Mouse (Mus musculus): ENCODE data around the gene Rpl34.

Rpl34 gene

DNA sequence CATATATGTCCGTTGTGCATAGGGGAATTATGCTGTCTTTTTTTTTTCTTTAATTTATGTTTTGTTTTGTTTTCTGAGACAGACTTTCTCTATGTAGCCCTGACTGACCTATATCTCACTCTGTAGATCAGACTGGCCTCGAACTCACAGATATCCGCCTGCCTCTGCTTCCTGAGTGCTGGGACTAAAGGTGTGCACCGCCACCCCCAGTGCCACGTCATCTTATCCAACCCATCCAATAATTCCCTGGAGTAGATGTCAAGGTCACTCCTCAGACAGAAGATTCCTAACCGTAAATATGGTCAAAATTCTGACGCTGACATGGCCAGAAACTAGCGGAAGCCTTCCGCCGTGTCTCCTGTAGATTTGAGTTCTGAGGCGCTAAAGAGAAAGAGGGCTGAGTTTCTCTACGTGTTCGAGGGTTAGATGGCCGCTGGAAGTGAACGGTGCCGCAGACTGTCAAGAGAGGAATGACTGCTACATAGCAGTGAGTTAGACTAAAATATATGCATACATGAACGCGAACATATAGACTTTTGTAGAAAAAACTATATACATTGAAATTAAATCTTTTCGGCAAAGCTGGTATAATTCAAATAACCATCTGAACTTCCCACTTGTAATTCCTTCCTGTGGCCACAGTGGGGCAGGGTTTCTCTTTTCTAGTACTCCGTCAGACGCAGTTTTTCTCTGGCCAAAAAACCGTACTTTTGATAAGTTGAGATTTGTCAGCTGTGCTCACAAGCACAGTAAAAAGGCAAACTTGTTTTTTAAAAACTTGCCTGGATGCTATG, 15.2 kb downstream of the Rpl34 start:
- in situ Hi-C loops (cut with MboI, MseI) = loop anchor here (25.0 kb wide), 2 partner anchors 847 to 878 kb away; partner anchors contain the start of genes Cfi (in 1 of the 2), Gar1 (in 1 of the 2) and Papss1 (in 1 of the 2)

DNA sequence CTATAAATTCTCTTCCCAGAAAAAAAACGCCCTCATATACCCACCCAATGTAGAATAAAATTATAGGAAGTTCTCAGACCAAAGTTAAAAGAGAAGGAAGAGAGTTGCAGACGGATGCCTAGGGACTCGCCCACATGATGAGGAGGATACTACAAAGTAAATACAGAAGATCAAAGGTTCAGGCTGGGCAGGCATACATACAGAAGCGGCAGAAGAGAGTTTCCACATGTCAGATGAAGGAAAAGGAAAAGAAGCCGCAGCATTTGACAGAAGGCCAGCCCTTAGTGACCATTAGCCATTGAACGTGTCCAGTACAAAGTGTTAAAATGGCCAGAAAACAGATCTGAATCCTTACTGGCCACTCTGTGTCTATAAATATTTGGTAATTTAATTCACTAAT, 17.3 kb downstream of the Rpl34 start:
- in situ Hi-C loops (cut with MboI, MseI) = loop anchor here (25.0 kb wide), 2 partner anchors 849 to 876 kb away; partner anchors contain the start of genes Cfi (in 1 of the 2), Gar1 (in 1 of the 2) and Papss1 (in 1 of the 2)

DNA sequence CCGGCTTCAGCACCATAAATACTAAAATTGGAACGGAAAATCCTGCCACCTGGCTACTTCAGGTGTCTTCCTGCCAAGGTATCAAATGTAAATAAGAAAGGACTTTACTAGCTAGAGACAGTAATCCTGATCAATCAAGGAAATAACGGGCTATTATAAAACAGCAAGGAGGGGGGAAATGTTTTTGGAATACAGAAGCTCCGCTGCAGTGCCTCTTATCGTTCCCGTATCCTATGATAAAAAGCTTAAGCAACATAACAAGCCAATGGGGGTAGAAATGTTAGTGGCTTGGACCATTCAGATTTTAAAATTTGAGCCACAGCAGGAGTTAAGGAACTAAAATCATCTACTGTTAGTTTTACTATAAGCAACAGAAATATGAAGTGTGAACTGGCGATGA, 20.1 kb downstream of the Rpl34 start:
- in situ Hi-C loops (cut with MboI, MseI) = loop anchor here (25.0 kb wide), 2 partner anchors 852 to 873 kb away; partner anchors contain the start of genes Cfi (in 1 of the 2), Gar1 (in 1 of the 2) and Papss1 (in 1 of the 2)

DNA sequence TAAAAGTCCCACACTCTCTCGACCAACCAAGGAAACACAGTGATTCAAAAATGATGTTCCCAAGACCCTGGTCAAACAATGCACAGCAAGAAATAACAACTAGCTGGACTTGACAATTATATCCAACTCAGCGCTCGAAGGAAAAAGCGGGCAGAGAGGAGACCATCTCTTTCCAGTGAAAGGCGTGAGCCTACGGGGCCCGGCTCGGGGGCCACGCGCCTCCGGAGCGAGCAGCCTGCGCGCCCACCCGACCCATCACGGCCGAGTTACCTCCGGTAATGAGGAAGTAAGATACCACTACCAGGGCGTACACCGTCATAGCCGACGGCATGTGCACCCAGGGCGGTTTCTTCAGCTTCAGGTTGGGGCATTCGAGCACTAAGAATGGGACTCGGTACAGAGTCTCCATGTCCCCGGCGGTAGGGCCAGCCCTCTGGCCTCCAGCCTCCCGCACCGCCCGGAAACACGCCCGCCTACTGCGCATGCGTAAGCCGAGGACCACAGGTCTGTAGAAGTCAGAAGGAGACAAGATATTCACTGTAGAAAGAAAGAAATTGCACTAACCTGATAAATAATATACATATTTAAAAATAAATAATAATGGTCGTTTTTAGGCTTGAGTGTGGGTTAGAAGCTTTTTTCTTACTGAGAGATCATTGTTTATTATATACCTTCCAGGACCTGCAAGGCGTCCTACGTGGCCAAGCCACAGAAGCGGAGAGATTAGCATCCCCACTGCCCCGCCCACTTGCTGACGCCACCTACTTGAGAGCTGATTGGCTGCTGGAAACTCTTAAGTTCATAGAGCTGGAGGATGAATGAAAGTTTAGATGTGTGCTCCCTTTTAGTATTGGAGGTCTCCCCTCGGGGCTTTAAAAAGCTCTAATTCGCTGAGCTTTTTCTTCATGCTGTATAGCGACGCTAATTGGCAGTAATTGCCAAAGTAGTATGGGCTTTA, 21.0 kb downstream of the Rpl34 start, which contains the start of gene Ostc:
Gene Ostc, minus strand, starts transcription at position 478 of the 958 bp plus-strand sequence.
- in situ Hi-C loops (cut with MboI, MseI) = loop anchor here (25.0 kb wide), 2 partner anchors 853 to 872 kb away; partner anchors contain the start of genes Cfi (in 1 of the 2), Gar1 (in 1 of the 2) and Papss1 (in 1 of the 2)

DNA sequence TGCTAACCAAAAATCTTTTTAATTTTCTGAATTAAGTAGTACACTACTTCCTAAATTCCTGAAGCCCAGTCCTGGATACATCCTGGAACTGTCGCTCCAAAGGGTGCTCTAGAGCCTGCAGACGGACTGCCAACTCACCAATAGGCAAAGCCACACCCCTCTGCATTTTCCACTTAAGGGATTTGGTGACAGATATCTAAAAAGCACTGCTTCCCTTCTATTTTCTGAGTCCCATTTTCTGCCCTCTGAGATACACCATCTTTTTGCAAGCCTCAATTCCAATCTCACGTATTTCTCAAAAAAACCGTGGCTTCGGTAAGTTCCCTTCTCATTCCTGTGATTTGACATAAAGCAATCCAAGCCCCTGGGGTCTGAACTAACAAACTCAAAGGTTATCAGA, 21.7 kb downstream of the Rpl34 start:
- in situ Hi-C loops (cut with MboI, MseI) = loop anchor here (25.0 kb wide), 2 partner anchors 854 to 871 kb away; partner anchors contain the start of genes Cfi (in 1 of the 2), Gar1 (in 1 of the 2) and Papss1 (in 1 of the 2)

DNA sequence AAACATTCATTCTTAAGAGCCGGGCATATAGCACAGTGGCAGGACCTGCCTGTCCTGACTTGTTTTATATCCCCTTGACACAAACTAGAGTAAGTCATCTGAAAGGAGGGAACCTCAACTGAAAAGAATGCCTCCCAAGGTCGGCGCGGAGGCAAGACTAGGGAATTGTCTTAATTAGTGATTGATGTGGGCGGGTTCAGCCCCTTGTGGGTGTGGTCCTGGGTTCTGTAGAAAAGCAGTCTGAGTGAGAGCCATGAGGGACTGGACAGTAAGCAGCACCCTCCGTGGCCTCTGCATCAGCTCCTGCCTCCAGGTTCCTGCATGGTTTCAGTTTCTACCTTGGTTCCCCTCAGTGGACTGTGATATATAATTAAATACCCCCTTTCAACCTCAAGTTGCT, 27.9 kb downstream of the Rpl34 start:
- in situ Hi-C loops (cut with MboI, MseI) = loop anchor here (25.0 kb wide), 2 partner anchors 860 to 865 kb away; partner anchors contain the start of genes Cfi (in 1 of the 2), Gar1 (in 1 of the 2) and Papss1 (in 1 of the 2)

DNA sequence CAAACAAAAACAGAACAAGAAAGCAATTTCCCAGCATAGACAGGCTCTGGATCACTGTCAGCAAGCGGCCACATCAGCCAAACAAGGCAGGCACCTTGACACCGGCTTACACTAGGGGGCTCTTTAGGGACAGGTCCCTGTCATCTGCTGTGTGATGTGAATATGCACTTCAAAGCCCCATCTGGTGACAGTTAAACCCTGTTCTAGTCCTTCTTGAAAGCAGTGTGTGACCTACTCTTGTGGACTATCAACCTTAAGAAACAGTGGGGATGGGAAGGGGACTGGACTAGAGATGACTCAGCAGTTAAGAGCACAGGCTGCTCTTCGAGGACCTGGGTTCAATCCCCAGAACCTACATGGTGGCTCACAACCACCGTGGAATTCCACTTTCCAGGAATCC, 32.6 kb downstream of the Rpl34 start:
- in situ Hi-C loops (cut with MboI, MseI) = loop anchor here in 1 of 2 experiments (10.0 to 25.0 kb wide), 3 partner anchors 593 to 860 kb away; partner anchors contain the start of genes Casp6, Cfi and Gar1

DNA sequence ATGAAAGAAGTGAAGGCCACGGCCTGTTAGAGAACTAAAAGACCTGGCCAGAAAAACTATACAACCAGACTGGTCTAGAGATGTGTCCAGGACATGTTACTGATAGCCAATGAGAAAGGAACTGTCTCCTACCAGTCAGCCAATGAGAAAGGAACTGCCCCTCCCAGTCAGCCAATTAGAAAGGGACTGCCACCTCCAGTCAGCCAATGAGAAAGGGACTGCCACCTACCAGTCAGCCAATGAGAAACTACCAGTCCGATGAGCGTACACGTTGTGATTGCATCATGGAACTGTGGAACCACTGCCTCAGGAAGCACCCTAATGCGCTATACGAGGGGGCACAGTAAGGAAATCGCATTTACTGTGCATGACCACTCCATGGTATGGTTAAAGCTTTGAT, 35.5 kb downstream of the Rpl34 start:
- in situ Hi-C loops (cut with MboI, MseI) = loop anchor here in 1 of 2 experiments (10.0 to 25.0 kb wide), 3 partner anchors 590 to 857 kb away; partner anchors contain the start of genes Casp6, Cfi and Gar1

DNA sequence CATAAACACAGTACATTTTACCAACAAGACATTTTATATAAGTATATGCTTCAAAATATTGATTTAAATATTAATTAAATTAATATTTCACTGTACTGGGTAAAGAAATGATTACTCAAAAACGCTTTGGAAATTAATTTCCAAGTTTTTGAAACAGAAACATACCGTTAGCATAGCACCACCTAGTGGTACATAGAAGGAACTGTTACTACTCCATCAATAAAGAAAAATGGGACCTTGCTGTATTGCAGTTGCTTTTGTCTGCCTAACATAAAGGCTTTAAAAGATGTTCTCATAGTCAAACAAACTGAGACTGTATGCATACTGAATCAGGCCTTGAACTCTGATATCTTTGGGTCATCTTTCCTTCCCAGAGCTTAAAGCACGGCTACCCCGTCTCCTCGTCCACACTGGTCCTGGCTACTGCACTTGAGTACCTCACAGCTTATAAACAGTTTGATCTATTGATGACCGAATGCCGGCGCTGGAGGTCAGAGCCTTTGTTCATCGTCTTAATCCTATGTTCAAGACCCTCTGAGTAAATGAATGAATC, 36.1 kb downstream of the Rpl34 start:
- in situ Hi-C loops (cut with MboI, MseI) = loop anchor here in 1 of 2 experiments (10.0 to 25.0 kb wide), 3 partner anchors 589 to 857 kb away; partner anchors contain the start of genes Casp6, Cfi and Gar1

DNA sequence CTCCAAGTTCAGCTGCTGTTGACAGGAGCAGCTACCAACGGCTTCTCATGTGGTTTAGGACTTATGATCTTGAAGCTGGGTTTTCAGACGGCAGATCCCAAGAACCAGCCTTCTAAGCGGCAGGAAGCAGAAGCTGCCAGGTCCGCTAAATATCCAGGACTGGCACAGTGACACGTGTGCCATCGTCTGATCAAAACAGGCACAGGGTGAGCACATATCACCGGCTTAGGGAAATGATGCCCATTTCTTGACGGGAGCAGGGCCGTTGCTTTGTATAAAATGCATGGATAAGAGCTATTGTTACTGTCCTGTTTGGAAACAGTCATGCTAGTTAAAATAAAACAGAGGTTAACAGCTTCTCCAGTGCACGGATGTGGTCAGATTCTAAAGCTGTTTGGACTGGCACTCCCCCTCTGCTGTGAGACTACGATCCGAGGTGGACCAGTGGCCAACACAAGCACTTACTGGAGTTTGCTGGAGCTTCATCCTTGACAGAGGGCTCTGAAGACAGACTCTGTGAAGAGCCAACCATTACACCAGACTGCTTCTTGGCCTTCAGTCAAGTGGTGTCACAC, 38.5 kb downstream of the Rpl34 start:
- in situ Hi-C loops (cut with MboI, MseI) = loop anchor here in 1 of 2 experiments (10.0 to 25.0 kb wide), 3 partner anchors 587 to 854 kb away; partner anchors contain the start of genes Casp6, Cfi and Gar1

DNA sequence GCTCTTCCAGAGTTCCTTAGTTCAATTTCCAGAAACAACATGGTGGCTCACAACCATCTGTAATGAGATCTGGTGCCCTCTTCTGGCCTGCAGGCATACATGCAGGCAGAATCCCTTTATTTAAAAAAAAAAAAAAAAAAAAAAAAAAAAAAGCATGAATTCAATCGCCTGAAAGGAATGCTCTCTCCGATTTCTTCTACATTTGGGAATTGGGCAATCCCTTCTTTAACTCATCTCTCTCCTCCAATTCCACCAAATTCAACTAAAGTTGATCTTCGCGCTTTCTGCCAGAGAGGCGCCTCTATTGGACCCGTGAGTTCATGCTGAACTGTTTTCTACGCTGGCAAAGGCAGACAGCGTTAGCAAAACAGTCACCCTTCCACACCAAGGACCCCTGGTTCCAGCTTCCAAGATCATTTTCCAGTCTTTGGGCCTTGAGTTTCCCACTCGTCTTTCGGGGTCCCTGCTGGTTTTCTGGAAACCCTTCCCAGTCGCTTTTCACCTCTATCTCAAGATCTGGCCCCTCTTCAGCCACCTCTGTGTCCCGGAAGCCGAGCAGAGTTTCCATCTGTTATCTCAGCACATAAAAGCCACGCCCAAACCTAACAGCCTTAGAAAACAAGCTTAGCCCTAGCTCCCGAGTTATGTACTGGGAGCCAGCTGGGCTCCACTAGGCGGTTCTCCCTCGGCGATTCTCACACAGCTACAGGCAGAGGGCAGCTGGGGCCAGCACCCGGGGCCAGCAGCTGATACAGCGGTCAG, 39.2 kb downstream of the Rpl34 start:
- in situ Hi-C loops (cut with MboI, MseI) = loop anchor here in 1 of 2 experiments (10.0 to 25.0 kb wide), 3 partner anchors 586 to 854 kb away; partner anchors contain the start of genes Casp6, Cfi and Gar1

DNA sequence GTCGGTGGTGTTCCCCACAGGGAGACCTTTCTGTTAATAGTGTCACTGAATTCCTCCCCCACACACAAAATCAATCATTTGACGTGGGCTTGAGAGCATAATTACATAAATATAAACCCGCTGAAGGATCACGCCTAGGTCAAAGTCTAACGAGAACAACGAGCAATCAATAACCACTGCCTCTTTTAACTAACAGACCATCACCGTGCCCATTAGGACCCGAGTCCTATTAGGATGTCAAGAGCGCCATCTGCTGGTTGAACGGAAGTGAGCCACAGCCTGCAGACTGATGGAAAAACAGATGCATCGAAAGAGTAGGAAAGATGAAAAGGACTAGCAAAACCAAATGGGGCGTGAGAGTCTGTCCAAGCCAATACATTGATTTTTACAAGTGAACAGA, 40.6 kb downstream of the Rpl34 start:
- in situ Hi-C loops (cut with MboI, MseI) = loop anchor here (5.0 to 25.0 kb wide), 4 partner anchors 585 to 852 kb away; partner anchors contain the start of genes Casp6 (in 1 of the 2), Cfi (in 1 of the 2) and Gar1 (in 1 of the 2)

DNA sequence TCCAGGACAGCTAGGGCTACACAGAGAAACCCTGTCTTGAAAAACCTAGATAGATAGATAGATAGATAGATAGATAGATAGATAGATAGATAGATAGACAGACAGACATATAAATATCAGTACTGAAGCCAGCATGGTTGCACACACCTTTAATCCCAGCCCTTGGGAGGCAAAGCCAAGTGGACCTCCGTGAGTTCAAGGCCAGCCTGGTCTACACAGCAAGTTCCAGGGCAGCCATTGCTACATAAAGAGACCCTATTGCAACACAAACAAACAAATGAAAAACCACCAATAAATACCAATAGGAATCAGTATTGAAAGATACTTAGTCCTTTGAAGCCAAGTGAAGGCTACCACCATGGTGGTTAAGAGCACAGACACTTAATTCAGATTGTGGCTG, 43.1 kb downstream of the Rpl34 start:
- in situ Hi-C loops (cut with MboI, MseI) = loop anchor here (5.0 to 25.0 kb wide), 2 partner anchors 590 to 850 kb away; partner anchors contain the start of genes Cfi (in 1 of the 2) and Gar1 (in 1 of the 2)

DNA sequence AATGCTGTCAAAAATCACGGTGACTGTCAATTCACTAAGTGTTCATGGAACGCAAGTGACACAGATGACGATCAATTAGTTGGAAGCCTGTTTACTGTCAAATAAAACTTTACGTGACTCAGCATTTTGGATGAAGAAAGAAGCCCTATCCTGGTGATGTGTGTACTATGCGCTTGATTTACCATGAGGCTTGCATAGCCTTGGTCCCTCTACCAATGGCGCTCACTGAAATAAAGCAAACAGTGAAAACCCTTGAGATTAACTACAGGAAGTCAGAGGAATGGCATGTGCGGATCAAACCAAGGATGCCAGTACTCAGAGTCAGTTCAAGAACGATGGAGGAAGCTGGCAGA, 45.2 kb downstream of the Rpl34 start:
- in situ Hi-C loops (cut with MboI, MseI) = loop anchor here (5.0 to 25.0 kb wide), 2 partner anchors 588 to 848 kb away; partner anchors contain the start of genes Cfi (in 1 of the 2) and Gar1 (in 1 of the 2)

DNA sequence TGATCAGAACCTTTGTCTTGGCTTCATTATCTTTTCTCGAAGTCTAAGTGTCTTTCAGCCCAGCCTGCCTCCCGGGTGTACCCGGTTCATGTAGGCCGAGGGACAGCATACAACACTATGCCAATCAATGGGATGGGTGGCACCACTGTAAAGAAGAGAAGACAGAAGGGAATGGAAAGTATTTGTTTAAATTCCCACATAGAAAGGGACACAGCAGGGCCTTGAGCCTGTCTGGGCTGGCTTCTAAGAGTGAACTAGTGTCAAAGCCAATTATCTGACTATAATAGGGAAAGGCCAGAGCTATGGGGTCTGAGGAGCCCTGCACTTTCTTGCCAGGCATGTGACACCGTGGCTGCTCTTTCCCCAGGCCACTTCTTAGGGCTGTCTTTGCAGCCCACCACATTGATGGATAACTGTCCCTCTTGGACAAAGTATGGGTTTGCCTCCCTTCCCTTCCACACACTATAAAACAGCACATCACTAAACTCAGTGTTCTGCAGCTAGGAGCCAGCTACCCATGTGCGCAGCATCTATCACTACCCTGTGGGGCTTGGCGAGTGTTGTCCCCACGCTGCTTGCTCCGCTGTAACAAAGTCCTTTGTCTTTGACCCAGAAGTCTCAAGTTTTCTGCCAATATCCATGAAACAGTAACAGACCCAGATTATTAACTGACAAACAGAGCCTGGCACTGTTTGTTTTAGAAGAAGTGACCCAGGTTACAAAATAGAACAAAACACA, 45.8 kb downstream of the Rpl34 start:
- in situ Hi-C loops (cut with MboI, MseI) = loop anchor here (5.0 to 25.0 kb wide), 2 partner anchors 587 to 847 kb away; partner anchors contain the start of genes Cfi (in 1 of the 2) and Gar1 (in 1 of the 2)

DNA sequence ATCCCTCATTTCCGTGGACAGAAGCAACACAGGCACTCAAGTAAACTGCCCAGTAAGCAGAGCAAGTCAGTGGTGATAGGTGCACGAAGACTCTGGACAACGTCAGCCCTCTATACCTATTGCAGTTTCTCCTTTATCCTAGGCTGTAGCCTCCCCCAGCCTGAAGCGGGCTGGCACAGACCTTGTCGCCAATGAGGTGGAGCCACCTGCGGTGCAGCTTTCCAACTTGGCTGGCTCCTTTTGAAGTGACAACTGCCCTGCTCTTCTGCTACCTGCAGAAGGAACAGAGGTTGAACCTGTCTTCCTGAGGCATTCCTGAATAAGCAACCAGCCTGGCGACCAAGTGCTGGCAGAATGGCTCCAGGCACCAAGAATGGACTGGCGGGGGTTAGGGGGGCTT, 46.4 kb downstream of the Rpl34 start:
- in situ Hi-C loops (cut with MboI, MseI) = loop anchor here in 1 of 2 experiments (25.0 kb wide), 1 partner anchor 847 kb away; the partner anchor contains the start of genes Cfi and Gar1

DNA sequence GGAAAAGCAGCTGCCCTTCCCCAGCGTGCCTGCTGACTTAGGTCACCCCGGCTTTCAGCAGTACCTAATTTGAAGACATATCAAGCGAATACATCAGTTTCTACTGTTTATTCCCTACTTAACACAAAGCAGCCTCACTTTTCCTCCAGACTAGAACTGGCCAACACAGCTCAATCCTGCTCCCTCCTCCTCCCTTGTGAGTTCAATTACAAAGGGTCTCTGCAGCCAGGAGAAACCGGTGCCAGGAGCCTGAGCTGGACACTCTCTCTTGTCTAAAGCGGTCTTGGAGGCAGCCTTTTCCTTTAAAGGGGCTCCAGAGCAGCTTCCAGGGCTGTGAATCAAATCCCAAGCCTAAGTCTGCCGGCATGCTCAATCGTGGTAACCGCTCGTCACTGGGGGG, 48.0 kb downstream of the Rpl34 start:
- in situ Hi-C loops (cut with MboI, MseI) = loop anchor here in 1 of 2 experiments (25.0 kb wide), 1 partner anchor 845 kb away; the partner anchor contains the start of genes Cfi and Gar1

DNA sequence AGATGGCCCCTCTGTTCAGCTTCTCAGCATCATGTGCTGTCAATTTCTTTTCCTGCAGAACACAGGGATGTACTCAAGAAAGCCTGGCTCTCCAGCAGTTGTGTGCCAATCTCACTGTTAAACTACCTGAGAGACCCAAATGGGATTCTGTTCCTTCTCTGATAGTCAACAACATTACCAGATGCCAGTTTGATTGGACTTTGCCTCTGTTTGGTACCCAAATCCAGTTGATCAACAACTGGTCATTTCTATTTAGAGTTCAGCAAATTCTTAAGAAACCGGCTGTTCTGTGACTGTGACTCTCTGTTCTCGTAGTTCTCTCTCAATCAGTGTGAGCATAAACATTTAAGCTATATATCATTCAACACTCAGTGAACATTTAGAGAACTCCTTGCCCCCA, 49.0 kb downstream of the Rpl34 start:
- in situ Hi-C loops (cut with MboI, MseI) = loop anchor here in 1 of 2 experiments (25.0 kb wide), 1 partner anchor 844 kb away; the partner anchor contains the start of genes Cfi and Gar1
